Mouse (Mus musculus): ENCODE measurements around the gene Zfp949. TPM values are rescaled to one million over a fixed set of nuclear protein-coding genes. Genes with fewer than 3 reads are reported as not detected.
"Not testable (repeated sequence)": the region's sequence is repeated elsewhere in the genome, so short reads cannot be mapped to it uniquely, and the experiment has no call there.

Gene Zfp949
- total RNA-seq, 2 experiments from 2014 or later: 6.1 to 6.4 TPM

DNA sequence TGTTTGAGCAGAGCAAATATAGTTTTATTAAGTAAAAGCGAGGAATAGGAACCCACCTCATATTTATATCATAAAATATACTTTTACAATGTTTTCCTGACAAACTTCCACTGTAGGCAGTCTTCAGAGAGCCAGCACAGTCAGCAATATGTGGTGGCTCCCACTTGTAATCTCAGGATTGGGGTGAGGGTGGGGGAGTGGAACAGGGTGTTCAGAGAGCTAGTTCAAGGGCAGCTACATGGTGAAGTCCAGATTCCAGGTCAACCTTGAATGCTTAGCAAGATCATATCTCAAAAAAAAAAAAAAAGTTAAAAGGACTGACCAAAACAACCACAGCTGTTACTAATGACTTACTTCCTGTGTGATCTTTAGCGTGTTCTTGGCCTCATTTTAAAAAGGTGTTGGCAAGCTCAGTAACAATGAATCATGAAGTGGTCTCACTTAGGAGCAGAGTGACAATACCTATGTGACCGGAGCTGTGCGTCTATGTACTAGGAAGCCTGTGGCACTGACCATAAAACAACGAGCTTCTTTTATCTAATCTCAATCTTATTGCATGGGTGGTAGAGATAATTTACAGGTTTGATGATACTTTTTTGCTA, 17.7 kb upstream of the Zfp949 start:
- DNase-seq: no peak
- intact Hi-C loops (cut with DNase I; ENCODE audit: low total_unique reads): loop anchor here (10.0 kb wide), 1 partner anchor 105 kb away; no protein-coding TSS in a partner anchor

- no peak for DNase-seq
- intact Hi-C loops (cut with DNase I; ENCODE audit: low total_unique reads): loop anchor here (10.0 kb wide), 1 partner anchor 109 kb away; no protein-coding TSS in a partner anchor
These were observed 13.7 kb upstream of the Zfp949 start for GRCm38 (mm10) chr9:88534093-88534492.

DNA sequence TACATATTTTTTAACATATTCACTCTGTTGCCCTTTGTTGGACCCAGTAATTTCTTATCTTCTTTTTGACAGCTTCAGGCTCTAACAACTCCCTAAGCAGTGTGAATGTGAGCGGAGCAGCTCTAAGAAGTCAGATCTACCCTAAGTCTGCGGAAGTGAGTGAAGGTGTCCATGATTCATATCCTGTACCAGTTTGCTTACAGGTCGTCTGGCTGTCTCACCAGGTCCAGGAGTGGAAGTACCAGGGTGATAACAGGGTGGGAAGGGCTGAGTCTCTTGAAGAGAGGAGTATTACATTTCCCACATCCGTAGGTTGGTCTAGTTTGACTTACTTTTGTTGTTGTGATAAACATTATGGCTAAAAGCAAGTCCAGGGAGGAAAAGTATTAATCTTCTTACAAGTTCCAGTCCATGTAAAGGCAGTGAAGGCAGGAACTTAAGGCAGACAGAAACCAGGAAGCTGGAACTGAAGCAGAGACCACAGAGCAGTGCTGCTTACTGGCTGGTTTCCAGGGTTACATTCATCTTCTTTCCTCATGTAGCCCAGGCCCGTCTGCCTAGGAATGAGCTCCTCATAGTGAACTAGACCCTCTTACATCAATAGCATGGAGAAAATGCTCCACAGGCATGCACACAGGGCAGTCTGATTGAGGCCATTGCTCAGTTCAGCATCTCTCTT, 8.1 kb upstream of the Zfp949 start:
- no peak for DNase-seq
- intact Hi-C loops (cut with DNase I; ENCODE audit: low total_unique reads): loop anchor here (10.0 kb wide), 1 partner anchor 115 kb away; no protein-coding TSS in a partner anchor

- DNase-seq: no peak
- intact Hi-C loops (cut with DNase I; ENCODE audit: low total_unique reads): no loop called here
These were observed 5.0 kb upstream of the Zfp949 start for GRCm38 (mm10) chr9:88542816-88543215.

- intact Hi-C loops (cut with DNase I; ENCODE audit: low total_unique reads): loop anchor here (5.0 kb wide), 1 partner anchor 303 kb away; no protein-coding TSS in a partner anchor
- no peak for DNase-seq
These were observed 2.3 kb upstream of the Zfp949 start for GRCm38 (mm10) chr9:88545534-88545933.

GRCm38 (mm10) chr9:88546166-88546565, 1.7 kb upstream of the Zfp949 start:
- intact Hi-C loops (cut with DNase I; ENCODE audit: low total_unique reads): loop anchor here (5.0 kb wide), 1 partner anchor 304 kb away; no protein-coding TSS in a partner anchor
- DNase-seq: peak; percentile 30

- intact Hi-C loops (cut with DNase I; ENCODE audit: low total_unique reads): loop anchor here (5.0 kb wide), 1 partner anchor 304 kb away; no protein-coding TSS in a partner anchor
These were observed 1.2 kb upstream of the Zfp949 start for GRCm38 (mm10) chr9:88546657-88547056.

GRCm38 (mm10) chr9:88547270-88547669, 550 bp upstream of the Zfp949 start:
- intact Hi-C loops (cut with DNase I; ENCODE audit: low total_unique reads): loop anchor here (5.0 kb wide), 1 partner anchor 305 kb away; no protein-coding TSS in a partner anchor
- DNase-seq: no peak

More at GRCm38 (mm10) chr9:88546657-88547056, 1.2 kb upstream of the Zfp949 start:
- DNase-seq: no peak

DNA sequence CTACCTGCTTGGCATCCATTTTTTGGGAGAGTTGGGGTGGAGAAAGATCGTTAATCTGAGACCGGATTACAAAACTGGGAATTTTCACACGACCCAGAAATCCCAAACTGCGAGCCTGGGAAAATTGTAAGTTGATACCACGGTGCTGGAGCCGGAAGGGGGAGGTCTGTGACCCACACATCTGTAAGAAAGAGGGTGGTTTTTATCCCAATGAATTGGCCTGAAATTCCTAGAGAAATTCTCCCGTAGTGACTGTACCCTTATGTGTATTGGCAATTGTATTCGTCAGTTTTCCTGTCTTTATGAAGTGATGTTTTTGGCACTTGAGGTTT, 760 bp downstream of the Zfp949 start:
- DNase-seq: no peak

GRCm38 (mm10) chr9:88553071-88553470, 5.3 kb downstream of the Zfp949 start:
- intact Hi-C loops (cut with DNase I; ENCODE audit: low total_unique reads): no loop called here
- DNase-seq: no peak

More for the DNA sequence above, 760 bp downstream of the Zfp949 start:
- intact Hi-C loops (cut with DNase I; ENCODE audit: low total_unique reads): loop anchor here (5.0 kb wide), 1 partner anchor 306 kb away; no protein-coding TSS in a partner anchor

- DNase-seq: no peak
- intact Hi-C loops (cut with DNase I; ENCODE audit: low total_unique reads): no loop called here
These were observed 10.3 kb downstream of the Zfp949 start for GRCm38 (mm10) chr9:88558146-88558545.

DNA sequence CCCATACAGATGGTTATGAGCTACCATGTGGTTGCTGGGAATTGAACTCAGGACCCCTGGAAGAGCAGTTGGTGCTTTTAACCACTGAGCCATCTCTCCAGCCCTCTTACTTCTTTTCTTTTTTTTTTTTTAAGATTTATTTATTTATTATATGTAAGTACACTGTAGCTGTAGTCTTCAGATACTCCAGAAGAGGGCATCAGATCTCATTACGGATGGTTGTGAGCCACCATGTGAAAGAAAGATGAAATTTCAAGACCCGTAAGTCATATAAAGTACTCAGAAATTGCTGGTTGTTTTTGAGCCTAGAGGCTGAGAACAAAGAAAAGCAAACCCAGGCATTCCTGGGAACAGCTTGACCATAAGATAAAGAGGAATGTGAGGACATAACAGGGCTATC, 13.7 kb downstream of the Zfp949 start:
- DNase-seq; intact Hi-C loops (cut with DNase I; ENCODE audit: low total_unique reads): not testable (repeated sequence)

DNA sequence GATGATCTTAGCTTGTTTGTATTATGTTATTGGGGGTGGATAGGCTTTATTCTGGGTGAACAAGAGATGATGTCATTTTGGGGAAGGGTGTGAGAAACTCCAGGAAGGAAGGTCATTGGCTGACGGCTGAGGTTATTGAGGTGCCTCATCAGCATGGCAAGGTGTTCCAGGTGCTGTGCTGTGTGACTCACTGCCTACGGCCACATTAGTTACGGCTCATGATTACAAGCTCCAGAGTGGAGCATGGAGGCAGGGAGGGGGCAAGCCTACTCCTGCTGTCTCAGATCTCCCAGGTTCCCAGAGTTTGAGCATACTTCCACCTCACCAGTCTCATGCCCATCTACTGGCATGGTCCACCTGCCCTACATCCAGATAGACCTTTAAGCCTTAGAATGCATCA, 22.7 kb downstream of the Zfp949 start:
- intact Hi-C loops (cut with DNase I; ENCODE audit: low total_unique reads): not testable (repeated sequence)

GRCm38 (mm10) chr9:88580591-88580990, 32.8 kb downstream of the Zfp949 start, which contains the start of gene Trim43a:
TSS of gene Trim43a (plus strand) at chr9:88580891.
- intact Hi-C loops (cut with DNase I; ENCODE audit: low total_unique reads); DNase-seq: not testable (repeated sequence)

More for the DNA sequence above, 22.7 kb downstream of the Zfp949 start:
- DNase-seq: not testable (repeated sequence)

- DNase-seq; intact Hi-C loops (cut with DNase I; ENCODE audit: low total_unique reads): not testable (repeated sequence)
These were observed 45.9 kb downstream of the Zfp949 start for GRCm38 (mm10) chr9:88593708-88594107.

- intact Hi-C loops (cut with DNase I; ENCODE audit: low total_unique reads): not testable (repeated sequence)
- DNase-seq: peak; percentile 99
These were observed 51.7 kb downstream of the Zfp949 start for GRCm38 (mm10) chr9:88599206-88600162.
